Mouse (Mus musculus) layer of hippocampus, postnatal 10 days (tissue): ENCODE measurements around the gene Cmss1. TPM values are rescaled to one million over a fixed set of nuclear protein-coding genes. Genes with fewer than 3 reads are reported as not detected.

ENCODE experiments used
- DNase-seq, 2 experiments: peaks; one replicate each; pipeline ENCODE4 v3.0.0; 2021; ENCODE audit warnings: low spot score in 2 of 2
- total RNA-seq, 2 experiments: library from RNA; stranded (reverse); gene quantifications; 2 replicates each; pipeline ENCODE4 v1.2.3; 2021

Gene Cmss1
- total RNA-seq, 2 experiments from 2014 or later, result 12.9 to 19.6 TPM

DNA sequence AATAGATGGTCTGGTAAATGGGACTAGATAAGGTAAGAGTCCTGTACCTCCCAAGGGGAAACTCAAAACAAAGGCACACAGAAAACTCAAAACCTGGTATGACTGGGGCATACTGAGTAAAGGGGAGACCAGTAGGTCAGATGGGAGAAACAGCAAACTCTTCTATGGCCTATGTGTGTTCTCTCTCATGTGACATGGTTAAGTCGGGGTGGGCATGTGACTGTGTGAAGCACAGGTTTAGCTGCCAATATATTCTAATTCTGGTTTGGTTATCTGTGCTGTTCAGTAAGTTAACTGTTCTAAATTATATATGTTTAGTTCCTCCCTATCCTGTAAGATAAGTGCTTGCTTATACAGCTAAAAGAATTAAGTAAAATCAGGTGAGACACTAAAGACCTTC, 46.5 kb downstream of the Cmss1 start:
- DNase-seq, result no peak

DNA sequence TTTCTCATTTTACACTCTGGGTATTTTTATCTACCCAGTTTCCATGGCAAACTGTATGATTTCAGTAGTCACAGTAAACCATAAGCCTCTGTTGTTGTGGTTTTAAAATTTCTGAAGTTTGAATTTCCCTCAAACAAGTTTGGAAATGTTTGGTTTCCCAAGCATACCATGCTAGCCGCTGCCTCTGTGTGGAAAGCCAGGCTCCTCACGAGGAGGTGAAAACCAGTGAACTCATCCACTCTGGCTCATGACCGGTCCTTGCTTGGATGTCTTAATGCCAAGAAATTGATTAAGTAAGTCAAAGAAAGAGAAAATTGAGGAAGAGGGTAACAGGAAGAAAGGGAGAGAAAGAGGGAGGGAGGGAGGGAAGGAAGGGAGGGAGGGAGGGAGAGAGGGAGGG, 48.4 kb downstream of the Cmss1 start:
- no peak for DNase-seq

DNA sequence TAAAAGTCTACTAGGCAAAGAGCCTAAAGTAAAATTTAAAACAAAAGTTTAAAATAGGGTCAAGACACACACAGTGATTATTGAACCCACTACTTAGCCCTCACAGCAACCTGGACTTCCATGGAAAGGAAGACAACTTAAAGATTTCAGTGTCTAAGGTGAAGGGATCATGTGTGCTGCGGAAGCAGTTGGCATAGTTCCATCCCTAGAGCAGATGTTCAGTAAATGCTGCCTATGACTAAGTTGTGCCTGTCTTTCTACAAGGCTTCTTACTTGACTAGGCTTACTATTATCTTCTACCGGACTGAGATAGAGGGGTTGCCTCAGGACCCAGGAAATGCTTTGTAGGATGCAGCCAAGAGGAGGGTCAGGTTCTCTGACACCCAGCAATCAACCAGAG, 50.4 kb downstream of the Cmss1 start:
- DNase-seq, result no peak

- no peak for DNase-seq
These were observed 51.0 kb downstream of the Cmss1 start for GRCm38 (mm10) chr16:57555667-57556066.

DNA sequence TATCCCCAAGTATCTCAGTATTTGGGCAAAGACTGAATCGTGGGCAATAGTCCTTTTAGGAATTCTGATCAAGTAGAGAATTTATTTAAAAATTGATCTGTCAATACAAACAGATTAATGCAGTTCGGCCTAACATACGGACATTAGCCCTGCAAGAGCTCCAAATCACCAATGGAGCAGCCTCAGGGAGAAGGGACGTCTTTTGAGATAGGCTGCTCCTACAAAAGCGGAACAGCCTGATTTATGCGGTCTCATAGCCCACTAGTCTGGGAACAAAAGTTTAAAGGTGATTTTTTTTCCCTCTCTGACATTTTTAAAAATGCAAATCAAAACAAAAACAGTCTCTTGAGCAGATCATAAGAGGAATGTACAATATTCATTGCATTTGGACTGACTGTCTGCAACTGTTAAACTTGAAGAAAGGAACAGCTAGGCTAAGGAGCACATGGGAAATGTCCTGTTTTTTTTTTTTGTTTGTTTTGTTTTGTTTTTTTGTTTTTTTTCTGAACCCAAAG, 51.7 kb downstream of the Cmss1 start:
- no peak for DNase-seq

GRCm38 (mm10) chr16:57553235-57553634, 53.4 kb downstream of the Cmss1 start:
- no peak for DNase-seq

GRCm38 (mm10) chr16:57552709-57553108, 54.0 kb downstream of the Cmss1 start:
- no peak for DNase-seq

GRCm38 (mm10) chr16:57551617-57552016, 55.0 kb downstream of the Cmss1 start:
- no peak for DNase-seq

- DNase-seq, result no peak
These were observed 55.8 kb downstream of the Cmss1 start for GRCm38 (mm10) chr16:57550817-57551216.

DNA sequence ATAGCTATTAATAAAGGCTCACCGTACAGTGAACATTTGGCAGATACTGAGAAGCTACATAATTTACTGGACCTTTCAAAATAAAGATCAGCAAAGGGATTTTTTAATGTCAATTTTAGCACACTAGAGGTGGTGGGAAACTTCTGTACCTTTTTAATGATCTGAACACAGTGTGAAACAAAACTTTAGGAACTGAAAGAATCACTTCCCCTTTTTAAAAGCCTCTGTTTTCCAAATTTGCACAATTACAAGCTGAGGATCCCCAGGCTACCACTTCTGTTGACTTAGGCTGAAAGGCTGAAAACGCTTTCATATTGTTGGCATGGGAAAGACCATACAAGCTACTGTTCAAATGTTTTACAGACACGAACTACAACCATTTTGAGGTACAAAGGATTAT, 56.6 kb downstream of the Cmss1 start:
- no peak for DNase-seq

GRCm38 (mm10) chr16:57549061-57550037, 57.3 kb downstream of the Cmss1 start:
- DNase-seq, result peak; percentile 45 to 58

DNA sequence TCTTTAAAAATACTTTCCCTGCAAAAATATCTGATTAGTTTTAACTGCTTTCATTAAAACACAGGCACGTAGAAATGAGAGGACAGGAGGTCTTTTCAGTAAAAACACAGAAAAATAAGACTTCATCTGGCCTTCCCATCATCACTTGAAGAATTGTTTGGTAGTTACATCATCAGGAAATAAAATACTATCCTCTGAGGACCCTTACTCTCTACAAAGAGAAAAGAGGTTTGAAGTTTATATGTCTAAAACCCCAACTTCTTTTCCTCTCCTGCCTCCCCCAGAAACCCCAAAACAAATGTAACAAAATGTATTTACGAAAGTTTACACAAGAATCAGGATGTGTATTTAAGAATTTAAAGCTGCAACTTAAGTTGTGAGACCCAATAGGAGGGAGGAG, 58.1 kb downstream of the Cmss1 start:
- no peak for DNase-seq

DNA sequence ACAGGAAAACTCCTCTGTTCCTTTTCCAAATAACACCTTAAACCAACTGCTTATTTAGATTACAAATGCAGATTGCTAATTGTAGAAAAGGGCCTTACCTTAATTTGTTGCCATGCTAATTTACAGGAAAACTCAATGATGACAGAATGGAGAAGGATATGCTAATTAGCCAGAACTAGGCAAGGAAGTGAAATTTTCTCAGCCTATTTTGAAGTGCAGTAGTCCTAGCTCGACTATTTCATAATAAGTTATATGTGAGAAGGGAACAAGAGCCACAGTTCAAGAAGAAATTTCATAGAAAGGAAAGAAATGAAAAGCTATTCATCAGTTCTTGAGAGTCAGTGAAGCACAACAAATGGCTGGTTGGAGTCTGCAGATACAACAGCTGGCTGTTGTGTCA, 60.3 kb downstream of the Cmss1 start:
- DNase-seq, result no peak

- no peak for DNase-seq
These were observed 62.2 kb downstream of the Cmss1 start for GRCm38 (mm10) chr16:57544441-57544840.

GRCm38 (mm10) chr16:57543243-57543642, 63.4 kb downstream of the Cmss1 start:
- DNase-seq, result no peak

DNA sequence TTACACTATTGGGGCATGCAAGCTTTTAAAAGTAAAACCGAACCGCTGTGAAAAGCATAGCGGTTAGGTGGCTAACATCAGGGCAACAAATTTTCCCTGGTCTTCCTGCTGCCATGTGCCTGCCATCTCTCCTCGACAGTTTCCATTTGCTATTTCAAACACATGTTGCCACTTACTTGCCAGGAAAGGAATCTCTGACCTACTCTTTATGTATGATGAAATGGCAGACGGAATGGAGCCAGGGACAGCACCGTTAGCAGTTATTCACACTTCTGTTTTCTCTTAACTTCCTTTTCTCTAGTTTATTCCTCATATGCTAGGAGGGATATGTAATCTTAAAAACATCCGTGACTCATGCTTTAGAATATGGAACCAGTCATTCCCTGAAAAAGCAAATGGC, 70.2 kb downstream of the Cmss1 start:
- DNase-seq, result no peak

DNA sequence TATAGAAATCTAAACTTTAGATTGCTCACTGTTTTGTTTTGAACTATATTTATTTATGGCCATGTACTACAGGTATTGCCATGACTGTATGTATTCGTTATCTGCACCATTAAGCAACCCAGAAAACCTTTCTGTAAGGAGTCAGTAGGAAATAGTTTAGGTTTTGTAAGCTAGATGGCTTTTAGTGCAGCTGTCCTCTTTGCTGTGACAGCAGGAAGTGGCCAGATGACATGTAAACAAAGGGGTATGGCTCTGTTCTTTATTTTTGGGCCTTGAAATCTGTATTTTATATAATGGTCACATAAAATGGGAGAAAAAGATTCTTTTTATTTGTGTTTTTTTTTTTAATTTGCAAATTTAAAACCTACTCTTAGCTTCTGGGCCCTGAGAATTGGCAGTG, 71.9 kb downstream of the Cmss1 start:
- DNase-seq, result no peak

DNA sequence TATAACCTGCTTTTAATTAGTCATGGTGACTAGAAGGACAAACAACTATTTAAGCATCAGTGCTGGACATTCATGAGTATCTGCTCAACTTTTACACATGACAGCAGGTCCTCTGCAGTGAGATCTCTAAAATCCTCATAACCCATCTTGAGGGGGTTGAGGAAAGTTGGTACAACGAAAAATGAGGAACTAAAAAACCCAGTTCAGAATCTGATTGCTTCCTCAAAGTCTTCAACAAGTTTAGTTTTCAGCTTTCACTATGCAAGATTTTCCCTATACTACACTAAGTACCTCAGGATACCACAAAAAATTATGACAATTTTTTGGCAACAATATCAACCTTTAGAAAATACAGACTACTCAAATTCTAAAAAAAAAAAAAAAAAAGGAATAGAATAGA, 72.3 kb downstream of the Cmss1 start:
- no peak for DNase-seq

- DNase-seq, result no peak
These were observed 74.6 kb downstream of the Cmss1 start for GRCm38 (mm10) chr16:57532081-57532493.

DNA sequence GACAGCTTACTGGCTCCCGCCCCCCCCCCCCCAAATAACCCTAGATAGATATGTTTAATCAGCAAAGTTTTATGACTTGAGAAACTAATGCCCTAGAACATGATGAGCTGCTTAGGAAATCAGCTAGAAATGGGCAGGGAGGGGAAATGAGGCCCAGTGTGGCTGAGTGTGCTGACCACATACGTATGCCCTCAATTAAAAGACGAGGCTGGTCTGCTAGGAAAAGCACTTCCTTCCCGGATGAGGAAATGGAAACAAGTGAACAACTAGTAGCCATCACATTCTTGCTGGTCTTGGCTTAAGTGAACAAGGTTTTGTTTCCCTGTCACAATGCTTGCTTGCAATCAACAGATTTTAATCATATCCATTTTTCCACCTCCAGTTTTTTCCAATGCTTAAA, 76.1 kb downstream of the Cmss1 start:
- no peak for DNase-seq

GRCm38 (mm10) chr16:57528457-57528856, 78.2 kb downstream of the Cmss1 start:
- DNase-seq, result no peak

- DNase-seq, result no peak
These were observed 79.8 kb downstream of the Cmss1 start for GRCm38 (mm10) chr16:57526893-57527292.

DNA sequence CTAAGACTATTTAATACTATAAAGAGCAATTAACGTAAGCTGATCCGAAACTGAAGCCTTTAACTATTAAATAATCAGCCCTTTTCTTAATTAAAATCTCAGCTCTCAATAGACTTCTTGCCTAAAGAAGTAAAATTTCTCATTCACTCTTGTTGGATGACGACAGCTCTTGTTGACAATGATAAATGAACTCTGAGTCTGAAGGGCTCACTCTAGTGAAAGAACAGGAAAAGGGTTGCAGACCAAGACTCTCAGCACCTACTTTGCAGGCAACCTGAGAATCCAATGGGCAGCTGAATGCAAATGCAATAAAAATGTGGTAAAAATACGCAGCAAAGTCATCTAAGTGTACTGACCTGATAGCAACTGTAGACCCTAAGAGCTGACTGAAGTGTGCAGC, 81.2 kb downstream of the Cmss1 start:
- DNase-seq, result no peak
